Mouse (Mus musculus) midbrain, embryonic 16.5 days (tissue): ENCODE measurements at regions not wholly inside any gene's neighbourhood (a gene's known extent, or its start where the extent isn't known, plus 50 kb on each side); places are given as distances from the start of the nearest gene placed in this dataset.

Source experiments
- ATAC-seq: fragments of 200-750 bp; cut with Nextera tagmentation; 2 replicates; pipeline ENCODE4 v1.8.0; 2017; ENCODE audit warnings: moderate TSS enrichment
- H3K27ac ChIP-seq: fragments of 300-500 bp; sonication (generic); 2 replicates; pipeline ENCODE4 v1.5.1; 2014; ENCODE audit warnings: mild to moderate bottlenecking, low read length, mixed read lengths
- H3K27me3 ChIP-seq: fragments of 300-500 bp; sonication (generic); 2 replicates; pipeline ENCODE4 v1.6.1; 2014; ENCODE audit warnings: low read depth, low read length, mixed read lengths; ENCODE audit not compliant: control insufficient read depth, insufficient read depth
- H3K36me3 ChIP-seq: fragments of 300-500 bp; sonication (generic); 2 replicates; pipeline ENCODE4 v1.6.1; 2014; ENCODE audit warnings: mild to moderate bottlenecking, low read length, moderate library complexity, mixed read lengths; ENCODE audit not compliant: control insufficient read depth, insufficient read depth
- H3K4me1 ChIP-seq: fragments of 300-500 bp; sonication (generic); 2 replicates; pipeline ENCODE4 v1.6.1; 2014; ENCODE audit warnings: mild to moderate bottlenecking, low read length, mixed read lengths; ENCODE audit not compliant: control insufficient read depth, insufficient read depth
- H3K4me2 ChIP-seq: fragments of 300-500 bp; sonication (generic); 2 replicates; pipeline ENCODE4 v1.6.1; 2014; ENCODE audit warnings: mild to moderate bottlenecking, low read length, mixed read lengths
- H3K4me3 ChIP-seq: fragments of 300-500 bp; sonication (generic); 2 replicates; pipeline ENCODE4 v1.5.1; 2014; ENCODE audit warnings: low read depth, mild to moderate bottlenecking, low read length, moderate library complexity, mixed read lengths
- H3K9ac ChIP-seq: fragments of 300-500 bp; sonication (generic); 2 replicates; pipeline ENCODE4 v1.6.1; 2014; ENCODE audit warnings: low read depth, low read length, mixed read lengths
- H3K9me3 ChIP-seq: fragments of 300-500 bp; sonication (generic); replicated peaks from 2 replicates; pipeline ENCODE4 v1.6.1; 2014; ENCODE audit warnings: mild to moderate bottlenecking, low read length, mixed read lengths; ENCODE audit not compliant: control insufficient read depth, poor library complexity, severe bottlenecking
- WGBS: fragments of 180-500 bp; shearing (Covaris S2); extraction: QIAGEN DNeasy Blood & Tissue Kit; methylation state at CpG from one replicate; pipeline ENCODE4 v1.1.7; 2014; 5-methylcytosine and 5-hydroxymethylcytosine counted together

DNA sequence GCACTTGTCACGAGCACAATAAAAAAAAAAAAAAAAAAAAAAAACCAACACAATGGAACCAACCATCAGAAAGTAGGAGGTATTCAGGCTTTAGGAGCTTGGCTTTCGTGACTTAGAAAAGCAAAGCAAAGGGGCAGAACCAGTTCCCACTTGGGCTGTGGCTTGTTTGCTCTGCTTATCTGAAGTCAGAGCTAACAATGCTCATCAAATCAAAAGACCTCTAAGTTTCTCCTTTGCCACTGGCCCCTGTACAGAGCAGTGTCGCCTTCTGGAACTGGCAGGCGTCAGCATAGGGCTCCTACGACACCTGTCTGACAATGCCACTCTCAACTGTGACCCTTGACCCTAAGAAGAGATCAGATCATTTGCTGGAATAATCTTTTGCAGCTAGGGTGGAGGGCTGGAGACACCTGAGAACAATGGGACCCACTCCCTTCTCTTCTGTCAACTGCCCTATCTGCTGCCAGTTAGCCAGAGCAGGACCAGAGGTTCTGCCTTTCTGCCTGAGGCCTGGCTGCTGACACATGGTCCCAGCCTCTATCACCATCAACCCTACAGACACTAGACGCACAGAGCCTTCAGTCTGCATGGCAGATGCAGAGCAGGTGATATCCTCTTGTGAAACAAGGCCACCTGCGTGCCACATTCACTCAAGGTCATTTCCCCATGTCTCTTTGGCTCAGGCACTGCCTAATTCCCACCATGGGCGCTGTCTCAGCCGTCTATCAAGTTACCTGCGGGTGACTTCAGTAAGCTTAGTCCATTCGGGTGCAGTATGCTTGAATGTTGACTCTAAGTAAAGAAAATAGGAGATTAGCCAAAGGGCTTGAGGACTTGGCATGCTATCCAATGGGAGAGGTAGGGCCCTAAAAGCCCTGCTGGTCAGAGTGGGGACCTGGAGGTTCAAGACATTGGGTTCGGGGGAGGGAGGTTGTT is 136.1 kb upstream of the Zfp703 start:
- no peak overlapping the region for H3K9ac ChIP-seq
- H3K4me1 ChIP-seq = no peaks in the 10 kb centered on the region
- no peaks in the 10 kb centered on the region for H3K36me3 ChIP-seq
- ATAC-seq = no peak
- H3K4me3 ChIP-seq = no peak overlapping the region
- no peaks in the 10 kb centered on the region for H3K9me3 ChIP-seq
- no peak overlapping the region for H3K27ac ChIP-seq
- WGBS = 70% methylated on average over 12 of the region's 12 CpGs
- no peak overlapping the region for H3K4me2 ChIP-seq
- no peaks in the 10 kb centered on the region for H3K27me3 ChIP-seq

DNA sequence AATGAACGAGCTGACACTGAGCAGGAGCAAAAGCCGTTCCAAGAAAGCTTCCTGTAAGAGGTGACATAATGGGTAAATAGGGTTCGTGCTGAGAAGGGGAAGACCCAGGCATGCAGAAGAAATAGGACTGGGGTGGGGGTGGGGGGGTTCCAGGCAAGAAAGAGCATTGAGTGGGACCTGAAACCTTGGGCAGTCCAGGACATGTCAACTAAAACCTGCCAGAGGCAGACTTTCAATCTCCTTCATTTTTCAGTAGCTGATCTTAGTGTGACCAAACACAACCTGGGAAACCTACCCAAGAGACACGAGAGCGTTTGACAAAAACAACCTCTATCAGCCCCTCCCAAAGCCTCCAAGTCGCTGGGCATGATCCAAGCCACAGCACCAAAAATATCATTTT is 133.4 kb upstream of the Zfp703 start:
- ATAC-seq = no peak
- Histone ChIP-seq H3K4me3 (no peak overlapping the region), H3K4me1 (no peaks in the 10 kb centered on the region), H3K9me3 (no peaks in the 10 kb centered on the region), H3K27ac (no peak overlapping the region), H3K4me2 (no peak overlapping the region), H3K36me3 (no peaks in the 10 kb centered on the region), H3K27me3 (no peaks in the 10 kb centered on the region), H3K9ac (no peak overlapping the region)
- WGBS = 83% methylated on average over 6 of the region's 6 CpGs

GRCm38 (mm10) chr8:26844132-26844808 is 132.9 kb upstream of the Zfp703 start:
- H3K27me3 ChIP-seq = no peaks in the 10 kb centered on the region
- no peak for ATAC-seq
- 78% methylated on average over 8 of the region's 8 CpGs for WGBS
- no peaks in the 10 kb centered on the region for H3K36me3 ChIP-seq
- H3K9me3 ChIP-seq = no peaks in the 10 kb centered on the region
- no peak overlapping the region for H3K4me3 ChIP-seq
- H3K9ac ChIP-seq = no peak overlapping the region
- H3K4me2 ChIP-seq = no peak overlapping the region
- no peaks in the 10 kb centered on the region for H3K4me1 ChIP-seq
- H3K27ac ChIP-seq = no peak overlapping the region

- no peak for ATAC-seq
- Histone ChIP-seq H3K9me3 (no peaks in the 10 kb centered on the region), H3K27ac (no peak overlapping the region), H3K4me2 (no peak overlapping the region), H3K4me3 (no peak overlapping the region), H3K36me3 (no peaks in the 10 kb centered on the region), H3K9ac (no peak overlapping the region), H3K27me3 (no peaks in the 10 kb centered on the region), H3K4me1 (no peaks in the 10 kb centered on the region)
- WGBS = 93% methylated on average over 6 of the region's 6 CpGs
These were observed 132.3 kb upstream of the Zfp703 start for GRCm38 (mm10) chr8:26844809-26845143.

- H3K9me3 ChIP-seq = no peaks in the 10 kb centered on the region
- no peaks in the 10 kb centered on the region for H3K36me3 ChIP-seq
- no peak overlapping the region for H3K4me3 ChIP-seq
- no peak overlapping the region for H3K27ac ChIP-seq
- no peak overlapping the region for H3K4me2 ChIP-seq
- no peak for ATAC-seq
- H3K9ac ChIP-seq = no peak overlapping the region
- WGBS = 61% methylated on average over 11 of the region's 11 CpGs
- no peaks in the 10 kb centered on the region for H3K27me3 ChIP-seq
- H3K4me1 ChIP-seq = no peaks in the 10 kb centered on the region
These were observed 131.5 kb upstream of the Zfp703 start for GRCm38 (mm10) chr8:26845481-26846194.

- H3K9ac ChIP-seq = no peak overlapping the region
- ATAC-seq = no peak
- H3K27ac ChIP-seq = no peak overlapping the region
- no peaks in the 10 kb centered on the region for H3K9me3 ChIP-seq
- no peaks in the 10 kb centered on the region for H3K36me3 ChIP-seq
- WGBS = 86% methylated on average over 9 of the region's 9 CpGs
- H3K27me3 ChIP-seq = no peaks in the 10 kb centered on the region
- H3K4me2 ChIP-seq = no peak overlapping the region
- no peak overlapping the region for H3K4me3 ChIP-seq
- no peaks in the 10 kb centered on the region for H3K4me1 ChIP-seq
These were observed 130.1 kb upstream of the Zfp703 start for GRCm38 (mm10) chr8:26847009-26847408.

GRCm38 (mm10) chr8:26848098-26848772 is 128.9 kb upstream of the Zfp703 start:
- Histone ChIP-seq H3K9me3 (no peaks in the 10 kb centered on the region), H3K4me2 (no peak overlapping the region), H3K27ac (no peak overlapping the region), H3K4me3 (no peak overlapping the region), H3K36me3 (no peaks in the 10 kb centered on the region), H3K4me1 (no peaks in the 10 kb centered on the region), H3K9ac (no peak overlapping the region), H3K27me3 (no peaks in the 10 kb centered on the region)
- 83% methylated on average over 17 of the region's 17 CpGs for WGBS
- no peak for ATAC-seq

DNA sequence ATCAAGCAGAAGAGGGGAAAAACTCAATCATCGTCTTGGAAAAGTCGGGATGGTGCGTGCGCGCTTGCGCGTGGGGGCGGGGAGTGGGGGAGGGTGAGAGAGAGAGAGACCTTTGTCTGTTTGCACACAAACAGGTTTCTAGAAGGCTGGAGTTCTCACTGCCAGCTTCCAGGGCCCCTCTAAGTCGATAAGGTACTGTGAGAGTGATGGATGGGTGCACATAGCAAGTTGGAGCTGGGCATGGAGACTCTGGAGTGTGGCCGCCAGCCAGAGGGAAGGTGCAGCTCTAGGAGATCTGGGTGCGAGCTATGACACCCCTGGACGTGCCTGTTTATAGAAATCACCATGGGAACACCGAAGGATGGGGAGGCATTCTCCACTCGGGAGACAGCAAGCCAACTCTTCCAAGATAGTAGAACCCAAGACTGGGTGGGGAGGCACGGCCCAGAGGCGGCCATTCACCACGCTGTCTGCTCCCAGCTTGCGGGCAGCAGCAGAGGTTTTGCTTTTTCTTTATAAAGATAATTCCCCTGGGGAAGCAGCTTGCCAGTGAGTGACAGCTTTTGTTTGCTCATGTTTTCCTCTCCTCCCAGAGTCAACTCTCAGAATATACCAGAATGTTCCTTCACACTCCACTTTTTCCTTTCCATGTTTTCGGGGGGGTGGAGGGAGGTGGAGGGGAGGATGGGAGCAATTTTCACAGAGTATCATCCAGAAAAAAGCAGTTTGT is 128.0 kb upstream of the Zfp703 start:
- H3K27ac ChIP-seq = no peak overlapping the region
- H3K9me3 ChIP-seq = no peaks in the 10 kb centered on the region
- H3K4me3 ChIP-seq = no peak overlapping the region
- no peaks in the 10 kb centered on the region for H3K27me3 ChIP-seq
- no peak overlapping the region for H3K4me2 ChIP-seq
- no peak for ATAC-seq
- no peaks in the 10 kb centered on the region for H3K4me1 ChIP-seq
- no peaks in the 10 kb centered on the region for H3K36me3 ChIP-seq
- no peak overlapping the region for H3K9ac ChIP-seq
- WGBS = 74% methylated on average over 19 of the region's 19 CpGs
